Mouse (Mus musculus): ENCODE results near the gene Slc9a7.

DNA sequence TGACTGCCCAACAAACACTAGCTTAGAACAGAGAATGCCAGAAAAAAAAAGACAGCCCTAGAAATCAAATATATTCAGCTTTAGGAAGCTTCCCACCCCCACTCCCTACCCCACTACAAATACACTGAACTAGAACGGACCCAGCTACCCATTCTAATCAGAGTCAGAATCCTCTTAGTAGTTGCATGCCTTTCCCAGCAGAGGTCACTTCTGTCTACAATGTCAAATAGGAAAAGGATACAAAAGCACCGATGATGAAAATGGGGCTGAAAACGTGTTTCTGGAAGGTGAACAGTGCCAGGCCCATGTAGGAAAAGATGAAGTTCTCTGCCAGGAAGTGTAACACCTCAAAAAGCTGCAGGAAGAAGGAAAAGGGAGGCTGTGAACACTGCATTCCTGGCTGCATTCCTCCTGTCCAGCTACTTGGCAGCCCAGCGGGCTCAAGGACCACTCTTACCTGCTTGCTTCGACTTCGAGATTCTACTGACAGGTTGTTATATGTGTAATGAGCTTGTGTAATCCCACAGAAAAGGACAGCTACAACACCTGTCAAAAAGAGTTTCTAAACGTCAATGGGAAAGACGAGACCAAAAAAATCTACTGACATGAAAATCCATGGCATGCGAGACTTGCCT, 129.8 kb downstream of the Slc9a7 start:
- TF ChIP-seq GATA1 (IDR thresholded peaks at IDR 0.05; ENCODE audit: borderline replicate concordance, low read length) (no peak), FLI1 (IDR thresholded peaks at IDR 0.05; ENCODE audit: low read length) (no peak)

All from megakaryocyte, embryonic 14.5 days (primary cell).